Mouse (Mus musculus): ENCODE data around the gene Rcc1. TPM values are rescaled to one million over a fixed set of nuclear protein-coding genes. Genes with fewer than 3 reads are reported as not detected.

The Rcc1 gene
- polyA plus RNA-seq, 1 experiment from 2014 or later = 25.6 TPM

GRCm38 (mm10) chr4:132351401-132351800 lies 2.0 kb downstream of the Rcc1 start:
- Histone ChIP-seq H3K9ac (replicated peaks) (peak overlapping the region; percentile 86), H3K4me1 (ENCODE audit: insufficient read depth) (peaks cover 28% of the 10 kb centered on the region)

GRCm38 (mm10) chr4:132350854-132351253 lies 2.6 kb downstream of the Rcc1 start:
- no peak overlapping the region for H3K4me2 ChIP-seq (ENCODE audit: low read depth, low read length)
- no peak for DNase-seq
- no peaks in the 10 kb centered on the region for H3K27me3 ChIP-seq (ENCODE audit: insufficient read depth, low read length)
- TF ChIP-seq EP300 (IDR thresholded peaks at IDR 0.05; ENCODE audit: low read depth) (no peak), CTCF (IDR thresholded peaks at IDR 0.05; ENCODE audit: low read depth) (no peak)
- H3K36me3 ChIP-seq (replicated peaks; ENCODE audit: insufficient read depth, low read length) = peaks cover 10% of the 10 kb centered on the region; the same call in 1 of the 2 replicates
- no peak overlapping the region for H3K4me3 ChIP-seq (ENCODE audit: low read depth, low read length)
- ATAC-seq = no peak
- no peaks in the 10 kb centered on the region for H3K9me3 ChIP-seq (ENCODE audit: low read length)
- H3K27ac ChIP-seq (ENCODE audit: low read depth) = no peak overlapping the region
- H3K4me1 ChIP-seq (ENCODE audit: insufficient read depth) = peaks cover 23% of the 10 kb centered on the region
- WGBS (ENCODE audit: insufficient replicate concordance) = 75% methylated on average over 3 of the region's 3 CpGs
- H3K9ac ChIP-seq (replicated peaks) = no peak overlapping the region

More at GRCm38 (mm10) chr4:132351401-132351800, 2.0 kb downstream of the Rcc1 start:
- Histone ChIP-seq H3K27me3 (ENCODE audit: insufficient read depth, low read length) (no peaks in the 10 kb centered on the region), H3K4me3 (ENCODE audit: low read depth, low read length) (peak overlapping the region; percentile 77), H3K9me3 (ENCODE audit: low read length) (no peaks in the 10 kb centered on the region), H3K36me3 (replicated peaks; ENCODE audit: insufficient read depth, low read length) (peaks cover 14% of the 10 kb centered on the region; the same call in 1 of the 2 replicates), H3K27ac (ENCODE audit: low read depth) (no peak overlapping the region), H3K4me2 (ENCODE audit: low read depth, low read length) (peak overlapping the region; percentile 69)
- ATAC-seq (no peak), DNase-seq (no peak)
- 16% methylated on average over 1 of the region's 1 CpGs for WGBS (ENCODE audit: insufficient replicate concordance)
- TF ChIP-seq EP300 (IDR thresholded peaks at IDR 0.05; ENCODE audit: low read depth) = no peak
- TF ChIP-seq CTCF (IDR thresholded peaks at IDR 0.05; ENCODE audit: low read depth) = no peak

GRCm38 (mm10) chr4:132350123-132350740 lies 3.2 kb downstream of the Rcc1 start:
- no peak for ATAC-seq
- Histone ChIP-seq H3K36me3 (replicated peaks; ENCODE audit: insufficient read depth, low read length) (peaks cover 10% of the 10 kb centered on the region; the same call in 1 of the 2 replicates), H3K9ac (replicated peaks) (no peak overlapping the region), H3K27ac (ENCODE audit: low read depth) (no peak overlapping the region), H3K4me1 (ENCODE audit: insufficient read depth) (peaks cover 19% of the 10 kb centered on the region), H3K27me3 (ENCODE audit: insufficient read depth, low read length) (no peaks in the 10 kb centered on the region), H3K4me2 (ENCODE audit: low read depth, low read length) (no peak overlapping the region), H3K9me3 (ENCODE audit: low read length) (no peaks in the 10 kb centered on the region), H3K4me3 (ENCODE audit: low read depth, low read length) (no peak overlapping the region)
- 53% methylated on average over 2 of the region's 2 CpGs for WGBS (ENCODE audit: insufficient replicate concordance)
- TF ChIP-seq CTCF (IDR thresholded peaks at IDR 0.05; ENCODE audit: low read depth) (no peak), EP300 (IDR thresholded peaks at IDR 0.05; ENCODE audit: low read depth) (no peak)
- DNase-seq = no peak

GRCm38 (mm10) chr4:132349495-132350122 lies 3.8 kb downstream of the Rcc1 start:
- Histone ChIP-seq H3K27ac (ENCODE audit: low read depth) (no peak overlapping the region), H3K36me3 (replicated peaks; ENCODE audit: insufficient read depth, low read length) (peaks cover 10% of the 10 kb centered on the region; the same call in 1 of the 2 replicates), H3K4me3 (ENCODE audit: low read depth, low read length) (no peak overlapping the region), H3K9me3 (ENCODE audit: low read length) (no peaks in the 10 kb centered on the region), H3K4me2 (ENCODE audit: low read depth, low read length) (no peak overlapping the region), H3K27me3 (ENCODE audit: insufficient read depth, low read length) (no peaks in the 10 kb centered on the region), H3K4me1 (ENCODE audit: insufficient read depth) (peaks cover 24% of the 10 kb centered on the region), H3K9ac (replicated peaks) (no peak overlapping the region)
- 54% methylated on average over 3 of the region's 3 CpGs for WGBS (ENCODE audit: insufficient replicate concordance)
- ATAC-seq (no peak), DNase-seq (no peak)
- TF ChIP-seq CTCF (IDR thresholded peaks at IDR 0.05; ENCODE audit: low read depth) (peak; percentile 32), EP300 (IDR thresholded peaks at IDR 0.05; ENCODE audit: low read depth) (no peak)

- no peaks in the 10 kb centered on the region for H3K9me3 ChIP-seq (ENCODE audit: low read length)
- DNase-seq (no peak), ATAC-seq (no peak)
- peaks cover 17% of the 10 kb centered on the region for H3K36me3 ChIP-seq (replicated peaks; ENCODE audit: insufficient read depth, low read length)
- no peak overlapping the region for H3K27ac ChIP-seq (ENCODE audit: low read depth)
- no peak overlapping the region for H3K4me3 ChIP-seq (ENCODE audit: low read depth, low read length)
- peaks cover 25% of the 10 kb centered on the region for H3K4me1 ChIP-seq (ENCODE audit: insufficient read depth)
- 56% methylated on average over 3 of the region's 3 CpGs for WGBS (ENCODE audit: insufficient replicate concordance)
- no peak overlapping the region for H3K9ac ChIP-seq (replicated peaks)
- no peak overlapping the region for H3K4me2 ChIP-seq (ENCODE audit: low read depth, low read length)
- H3K27me3 ChIP-seq (ENCODE audit: insufficient read depth, low read length) = no peaks in the 10 kb centered on the region
- TF ChIP-seq CTCF (IDR thresholded peaks at IDR 0.05; ENCODE audit: low read depth) (peak; percentile 50), EP300 (IDR thresholded peaks at IDR 0.05; ENCODE audit: low read depth) (no peak)
Measured at GRCm38 (mm10) chr4:132346661-132347060, 6.7 kb downstream of the Rcc1 start.

GRCm38 (mm10) chr4:132346261-132346660 lies 7.1 kb downstream of the Rcc1 start:
- Histone ChIP-seq H3K36me3 (replicated peaks; ENCODE audit: insufficient read depth, low read length) (peaks cover 13% of the 10 kb centered on the region), H3K4me1 (ENCODE audit: insufficient read depth) (peaks cover 22% of the 10 kb centered on the region), H3K4me3 (ENCODE audit: low read depth, low read length) (no peak overlapping the region), H3K27me3 (ENCODE audit: insufficient read depth, low read length) (no peaks in the 10 kb centered on the region), H3K27ac (ENCODE audit: low read depth) (peak overlapping the region; percentile 48; the same call in 1 of the 2 replicates), H3K4me2 (ENCODE audit: low read depth, low read length) (no peak overlapping the region), H3K9ac (replicated peaks) (no peak overlapping the region), H3K9me3 (ENCODE audit: low read length) (no peaks in the 10 kb centered on the region)
- DNase-seq (no peak), ATAC-seq (no peak)
- 71% methylated on average over 4 of the region's 4 CpGs for WGBS (ENCODE audit: insufficient replicate concordance)
- no peak for TF ChIP-seq EP300 (IDR thresholded peaks at IDR 0.05; ENCODE audit: low read depth)
- no peak for TF ChIP-seq CTCF (IDR thresholded peaks at IDR 0.05; ENCODE audit: low read depth)
